Mouse (Mus musculus): ENCODE measurements around the gene Gpatch4.

DNA sequence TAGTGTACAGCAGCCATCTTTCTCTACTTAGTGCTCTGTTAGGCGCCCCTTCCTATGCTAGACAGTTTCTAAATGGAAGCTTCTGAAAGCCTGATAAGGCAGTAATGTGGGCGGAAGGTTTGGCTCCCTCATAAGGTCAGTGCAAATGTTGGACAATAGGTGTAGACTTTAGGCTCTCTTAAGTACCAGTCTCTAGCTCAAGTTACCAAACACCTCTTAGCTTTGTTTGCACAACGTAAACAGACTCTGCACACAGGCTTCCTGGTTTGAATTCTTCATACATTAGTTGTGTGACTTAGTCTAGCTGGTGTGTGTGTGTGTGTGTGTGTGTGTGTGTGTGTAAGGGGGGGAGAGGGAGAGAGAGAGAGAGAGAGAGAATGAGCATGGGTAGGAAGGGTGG lies 6.6 kb downstream of the Gpatch4 start:
- no peak for TF ChIP-seq CTCF (conservative IDR thresholded peaks at IDR 0.05 in 1 of 2, IDR thresholded peaks at IDR 0.05 in 1 of 2; ENCODE audit: low read depth in 2 of 2, low read length in 2 of 2)
- TF ChIP-seq POLR2A (IDR thresholded peaks at IDR 0.05; ENCODE audit: low read depth, low read length) = no peak
- TF ChIP-seq HCFC1 (IDR thresholded peaks at IDR 0.05; ENCODE audit: low read depth, low read length) = no peak
